Mouse (Mus musculus): Measurements from ENCODE around the gene Rab11fip5. TPM values are rescaled to one million over a fixed set of nuclear protein-coding genes. Genes with fewer than 3 reads are reported as not detected.

The Rab11fip5 gene
- total and polyA plus RNA-seq, 2 experiments from 2014 or later: 26.7 to 66.5 TPM

DNA sequence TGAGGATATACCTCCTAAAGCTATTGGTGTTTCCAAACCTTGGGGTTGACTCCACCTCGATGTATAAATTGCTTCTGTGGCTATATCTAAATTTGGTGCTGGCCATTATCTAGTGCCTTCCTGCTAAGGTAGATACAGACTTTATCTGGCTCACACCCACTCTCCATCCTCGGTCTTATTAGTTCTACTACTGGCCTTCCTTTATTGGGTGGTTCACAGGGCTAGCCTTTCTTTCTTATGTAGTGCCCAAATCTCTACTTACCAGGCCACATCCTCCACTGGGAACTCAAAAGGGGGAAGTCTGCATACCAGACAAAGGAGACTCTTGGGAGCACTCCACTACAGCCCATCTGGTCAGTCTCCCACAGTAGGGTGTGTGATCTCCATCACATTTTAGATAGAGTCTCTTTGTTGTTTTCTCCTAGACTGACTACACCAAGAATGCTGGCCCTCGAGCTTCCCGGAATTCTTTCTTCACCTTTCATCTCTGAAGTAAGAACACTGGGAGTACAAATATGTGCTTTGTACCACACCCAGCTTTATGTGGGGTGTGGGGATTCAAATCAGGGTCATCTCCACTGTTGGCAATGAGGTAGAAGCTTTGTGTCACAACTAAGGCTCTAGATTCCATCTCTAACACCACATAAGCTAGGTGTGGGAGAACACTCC lies 2.8 kb upstream of the Rab11fip5 start:
- WGBS: 70% methylated on average over 4 of the region's 4 CpGs
- Histone ChIP-seq H3K9me3 (ENCODE audit: low read length) (no peaks in the 10 kb centered on the region), H3K4me3 (ENCODE audit: low read length) (no peak overlapping the region), H3K27me3 (ENCODE audit: insufficient read depth, low read length) (no peaks in the 10 kb centered on the region), H3K27ac (no peak overlapping the region), H3K4me2 (ENCODE audit: low read depth, low read length) (no peak overlapping the region), H3K9ac (replicated peaks; ENCODE audit: low read length) (no peak overlapping the region), H3K4me1 (ENCODE audit: insufficient read depth, low read length) (peaks cover 15% of the 10 kb centered on the region), H3K36me3 (ENCODE audit: insufficient read depth, low read length) (no peaks in the 10 kb centered on the region)
- no peak for ATAC-seq
- TF ChIP-seq CTCF (IDR thresholded peaks at IDR 0.05; ENCODE audit: low read depth): no peak
- DNase-seq (ENCODE audit: low spot score): no peak

DNA sequence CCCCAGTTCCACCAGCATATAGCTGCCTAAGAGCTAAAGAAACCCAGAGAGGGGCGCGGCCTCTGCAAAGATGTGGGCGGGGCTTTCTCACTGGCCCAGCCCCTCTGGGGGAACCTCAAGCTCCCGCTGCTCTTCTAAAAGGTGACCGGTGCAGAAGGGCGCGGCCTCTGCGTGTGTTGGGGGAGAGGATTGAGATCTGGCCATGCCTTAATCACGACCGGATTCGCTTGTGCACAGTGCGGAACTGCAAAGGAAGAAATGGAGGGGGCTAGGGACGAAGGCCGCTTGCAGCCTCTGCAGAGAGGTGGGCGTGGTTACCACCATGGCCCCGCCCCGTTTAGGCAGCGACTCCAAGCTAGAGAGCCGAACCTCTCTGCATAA lies 290 bp upstream of the Rab11fip5 start:
- DNase-seq (ENCODE audit: low spot score) (peak; percentile 97), ATAC-seq (peak; percentile 97)
- H3K27ac ChIP-seq: peak overlapping the region; percentile 89
- under 1% methylated on average over 19 of the region's 19 CpGs for WGBS
- peak overlapping the region; percentile 80 for H3K4me3 ChIP-seq (ENCODE audit: low read length)
- no peaks in the 10 kb centered on the region for H3K36me3 ChIP-seq (ENCODE audit: insufficient read depth, low read length)
- peak overlapping the region; percentile 82 for H3K4me2 ChIP-seq (ENCODE audit: low read depth, low read length)
- no peak for TF ChIP-seq CTCF (IDR thresholded peaks at IDR 0.05; ENCODE audit: low read depth)
- peaks cover 25% of the 10 kb centered on the region for H3K4me1 ChIP-seq (ENCODE audit: insufficient read depth, low read length)
- peak overlapping the region; percentile 93 for H3K9ac ChIP-seq (replicated peaks; ENCODE audit: low read length)
- H3K9me3 ChIP-seq (ENCODE audit: low read length): no peaks in the 10 kb centered on the region
- no peaks in the 10 kb centered on the region for H3K27me3 ChIP-seq (ENCODE audit: insufficient read depth, low read length)

GRCm38 (mm10) chr6:85373066-85373860 lies 1.2 kb downstream of the Rab11fip5 start:
- peak overlapping the region; percentile 80 for H3K4me3 ChIP-seq (ENCODE audit: low read length)
- H3K9ac ChIP-seq (replicated peaks; ENCODE audit: low read length): peak overlapping the region; percentile 93
- DNase-seq (ENCODE audit: low spot score) (no peak), ATAC-seq (no peak)
- H3K27me3 ChIP-seq (ENCODE audit: insufficient read depth, low read length): no peaks in the 10 kb centered on the region
- no peak overlapping the region for H3K27ac ChIP-seq
- peak overlapping the region; percentile 82 for H3K4me2 ChIP-seq (ENCODE audit: low read depth, low read length)
- WGBS: 83% methylated on average over 10 of the region's 10 CpGs
- H3K4me1 ChIP-seq (ENCODE audit: insufficient read depth, low read length): peaks cover 35% of the 10 kb centered on the region
- TF ChIP-seq CTCF (IDR thresholded peaks at IDR 0.05; ENCODE audit: low read depth): no peak
- no peaks in the 10 kb centered on the region for H3K36me3 ChIP-seq (ENCODE audit: insufficient read depth, low read length)
- no peaks in the 10 kb centered on the region for H3K9me3 ChIP-seq (ENCODE audit: low read length)

DNA sequence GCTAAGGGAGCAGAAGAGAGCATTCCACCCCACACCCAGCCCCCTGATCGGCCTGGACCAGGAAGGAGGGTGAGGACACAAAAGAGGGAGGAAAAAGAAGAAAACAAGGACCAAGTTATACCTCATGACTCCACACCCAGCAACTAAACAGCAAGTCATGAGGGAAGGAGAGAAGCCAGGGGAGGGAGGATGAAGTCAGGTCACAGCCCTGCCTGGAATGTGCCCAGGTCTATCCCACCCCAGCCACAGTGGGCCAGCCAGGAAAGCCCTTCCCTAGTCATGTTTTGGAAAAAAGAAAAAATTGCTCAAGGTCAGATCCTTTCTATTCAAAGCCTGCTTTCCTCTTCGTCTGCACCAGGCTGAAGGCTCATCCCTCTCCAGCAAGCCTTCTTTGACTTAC lies 1.9 kb downstream of the Rab11fip5 start:
- ATAC-seq: no peak
- Histone ChIP-seq H3K36me3 (ENCODE audit: insufficient read depth, low read length) (no peaks in the 10 kb centered on the region), H3K9ac (replicated peaks; ENCODE audit: low read length) (peak overlapping the region; percentile 93; the same call in 1 of the 2 replicates), H3K4me3 (ENCODE audit: low read length) (peak overlapping the region; percentile 80), H3K4me1 (ENCODE audit: insufficient read depth, low read length) (peaks cover 35% of the 10 kb centered on the region), H3K9me3 (ENCODE audit: low read length) (no peaks in the 10 kb centered on the region), H3K27me3 (ENCODE audit: insufficient read depth, low read length) (no peaks in the 10 kb centered on the region), H3K27ac (no peak overlapping the region), H3K4me2 (ENCODE audit: low read depth, low read length) (peak overlapping the region; percentile 82)
- no peak for TF ChIP-seq CTCF (IDR thresholded peaks at IDR 0.05; ENCODE audit: low read depth)
- DNase-seq (ENCODE audit: low spot score): no peak
- 69% methylated on average over 2 of the region's 2 CpGs for WGBS

GRCm38 (mm10) chr6:85371859-85372405 lies 2.5 kb downstream of the Rab11fip5 start:
- DNase-seq (ENCODE audit: low spot score) (no peak), ATAC-seq (no peak)
- no peaks in the 10 kb centered on the region for H3K27me3 ChIP-seq (ENCODE audit: insufficient read depth, low read length)
- no peak overlapping the region for H3K4me3 ChIP-seq (ENCODE audit: low read length)
- no peak overlapping the region for H3K27ac ChIP-seq
- TF ChIP-seq CTCF (IDR thresholded peaks at IDR 0.05; ENCODE audit: low read depth): no peak
- WGBS: 85% methylated on average over 6 of the region's 6 CpGs
- no peaks in the 10 kb centered on the region for H3K9me3 ChIP-seq (ENCODE audit: low read length)
- H3K36me3 ChIP-seq (ENCODE audit: insufficient read depth, low read length): no peaks in the 10 kb centered on the region
- peak overlapping the region; percentile 93; the same call in 1 of the 2 replicates for H3K9ac ChIP-seq (replicated peaks; ENCODE audit: low read length)
- H3K4me2 ChIP-seq (ENCODE audit: low read depth, low read length): peak overlapping the region; percentile 82
- peaks cover 35% of the 10 kb centered on the region for H3K4me1 ChIP-seq (ENCODE audit: insufficient read depth, low read length)

DNA sequence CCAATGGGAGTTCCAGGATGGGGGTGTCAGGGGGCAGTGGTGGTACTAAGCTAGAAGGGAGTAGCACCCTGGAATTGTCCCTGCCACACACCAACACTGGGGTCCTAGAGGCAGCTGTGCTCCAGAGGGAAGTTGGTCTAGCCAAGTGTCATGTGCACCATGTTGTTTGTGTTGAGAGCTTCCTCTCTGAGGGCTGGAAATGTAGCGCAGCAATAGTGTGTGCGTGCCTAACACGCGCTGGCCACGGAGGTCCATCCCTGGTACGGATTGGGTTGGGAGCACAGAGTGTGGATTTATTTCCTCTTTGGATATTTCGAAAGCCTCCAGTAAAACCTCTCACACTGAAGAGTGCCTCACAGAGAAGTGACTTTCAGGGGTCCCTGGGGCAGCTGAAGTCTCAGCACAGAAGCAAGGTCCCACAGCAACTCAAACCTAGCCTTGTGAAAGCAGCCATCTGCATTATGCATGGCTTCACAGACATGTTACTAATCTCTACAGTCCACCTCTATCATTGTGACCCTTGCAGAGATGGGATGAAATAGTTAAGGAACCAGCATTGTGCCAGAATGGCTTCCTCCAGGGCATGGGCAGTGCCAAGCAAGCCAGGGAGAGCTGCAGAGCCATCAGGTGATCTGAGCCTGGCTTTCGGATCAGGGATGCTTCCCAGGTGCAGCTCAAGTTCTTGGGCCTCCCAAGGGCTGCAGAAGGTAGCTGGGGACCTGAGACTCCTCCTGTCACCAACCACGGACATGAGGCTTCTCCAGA lies 3.6 kb downstream of the Rab11fip5 start:
- Histone ChIP-seq H3K27me3 (ENCODE audit: insufficient read depth, low read length) (no peaks in the 10 kb centered on the region), H3K9me3 (ENCODE audit: low read length) (no peaks in the 10 kb centered on the region), H3K9ac (replicated peaks; ENCODE audit: low read length) (no peak overlapping the region), H3K4me2 (ENCODE audit: low read depth, low read length) (no peak overlapping the region), H3K4me3 (ENCODE audit: low read length) (no peak overlapping the region), H3K27ac (no peak overlapping the region; the same call in 1 of the 2 replicates), H3K36me3 (ENCODE audit: insufficient read depth, low read length) (no peaks in the 10 kb centered on the region), H3K4me1 (ENCODE audit: insufficient read depth, low read length) (peaks cover 35% of the 10 kb centered on the region)
- TF ChIP-seq CTCF (IDR thresholded peaks at IDR 0.05; ENCODE audit: low read depth): no peak
- no peak for DNase-seq (ENCODE audit: low spot score)
- no peak for ATAC-seq
- WGBS: 89% methylated on average over 9 of the region's 9 CpGs

All from hindbrain, postnatal 0 days (tissue).